Mouse (Mus musculus): ENCODE measurements at regions not wholly inside any gene's neighbourhood (a gene's known extent, or its start where the extent isn't known, plus 50 kb on each side); places are given as distances from the start of the nearest gene placed in this dataset.
"Not testable (repeated sequence)": the region's sequence is repeated elsewhere in the genome, so short reads cannot be mapped to it uniquely, and the experiment has no call there.

DNA sequence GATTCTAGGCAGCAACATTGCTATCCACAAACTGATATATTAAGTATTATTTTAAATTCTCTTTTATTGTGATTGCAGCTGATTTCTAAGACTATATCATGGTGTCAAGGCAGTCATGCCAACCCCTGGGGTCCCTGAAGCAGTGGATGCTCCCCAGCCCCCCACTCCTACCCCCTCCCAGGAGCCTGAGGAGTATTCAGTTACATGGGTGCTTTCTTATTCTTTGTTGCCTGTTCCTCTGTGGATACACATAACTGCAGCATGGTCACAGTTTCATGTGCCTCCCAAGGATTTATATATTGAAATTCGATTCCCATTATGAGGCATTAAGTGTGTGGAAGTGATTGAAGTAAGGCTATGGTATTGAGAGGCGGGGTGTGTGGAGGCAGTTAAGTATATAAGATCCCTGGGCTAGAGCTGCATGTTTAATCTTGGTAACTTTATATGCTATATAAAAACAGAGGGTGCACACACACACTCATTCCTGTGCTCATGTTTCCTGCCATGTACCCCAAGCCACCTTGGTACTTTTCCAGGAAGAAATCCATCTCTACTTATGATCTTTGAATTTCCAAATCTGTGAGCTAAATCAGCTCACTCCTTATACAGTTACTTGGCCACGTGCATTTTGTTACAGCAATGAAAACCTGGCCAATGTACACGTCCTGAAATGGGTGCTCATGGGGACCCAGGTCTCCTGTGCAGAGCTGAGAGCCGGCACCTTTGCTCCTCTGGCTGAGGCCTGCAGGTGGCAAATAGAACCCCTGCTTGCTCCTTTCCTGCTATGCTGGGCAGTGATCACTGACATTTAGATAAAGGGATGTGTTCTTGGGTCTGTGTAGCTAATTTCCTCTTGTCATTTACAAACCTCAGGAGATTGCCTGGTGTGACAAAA, 259.0 kb downstream of the Nek10 start:
- Histone ChIP-seq H3K4me3 (no peak overlapping the region), H3K27ac (no peak overlapping the region)
- intact Hi-C loops (cut with DNase I): no loop called here
- TF ChIP-seq CTCF (IDR thresholded peaks at IDR 0.05): no peak
- DNase-seq: no peak

GRCm38 (mm10) chr14:15062861-15063418, 259.7 kb downstream of the Nek10 start:
- H3K4me3 ChIP-seq: no peak overlapping the region
- TF ChIP-seq CTCF (IDR thresholded peaks at IDR 0.05): no peak
- no peak overlapping the region for H3K27ac ChIP-seq
- no peak for DNase-seq
- intact Hi-C loops (cut with DNase I): no loop called here

DNA sequence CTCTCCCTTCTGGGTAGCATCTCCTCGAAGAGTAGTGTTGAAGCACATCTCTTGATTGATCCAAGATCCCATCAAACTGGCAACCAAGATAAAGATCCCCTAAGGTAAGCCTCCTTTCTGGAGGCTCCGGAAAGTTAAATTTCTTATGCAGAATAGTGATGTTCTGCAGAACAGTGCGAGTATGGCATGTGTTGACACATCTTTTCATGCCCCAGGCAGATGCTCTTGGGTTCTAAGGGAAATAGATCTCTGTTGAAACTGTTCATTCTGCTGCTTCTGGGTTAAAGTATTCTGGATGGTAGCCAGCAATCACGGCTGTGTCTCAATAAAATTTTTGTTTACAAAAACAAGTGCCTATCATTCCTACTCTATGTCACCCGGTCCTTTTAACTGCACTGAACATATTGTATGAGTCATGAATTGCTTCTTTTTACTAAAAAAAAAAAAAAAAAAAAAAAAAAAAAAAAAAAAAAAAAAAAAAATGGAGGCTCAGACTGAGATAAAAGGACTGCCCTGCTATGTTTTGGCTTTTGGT, 261.8 kb downstream of the Nek10 start:
- no peak overlapping the region for H3K27ac ChIP-seq
- intact Hi-C loops (cut with DNase I): no loop called here
- DNase-seq: no peak
- H3K4me3 ChIP-seq: no peak overlapping the region
- TF ChIP-seq CTCF (IDR thresholded peaks at IDR 0.05): no peak

- intact Hi-C loops (cut with DNase I): no loop called here
- no peak for TF ChIP-seq CTCF (IDR thresholded peaks at IDR 0.05)
- Histone ChIP-seq H3K4me3 (no peak overlapping the region), H3K27ac (no peak overlapping the region)
- DNase-seq: no peak
Observed at GRCm38 (mm10) chr14:15075877-15076276, 272.7 kb downstream of the Nek10 start.

DNA sequence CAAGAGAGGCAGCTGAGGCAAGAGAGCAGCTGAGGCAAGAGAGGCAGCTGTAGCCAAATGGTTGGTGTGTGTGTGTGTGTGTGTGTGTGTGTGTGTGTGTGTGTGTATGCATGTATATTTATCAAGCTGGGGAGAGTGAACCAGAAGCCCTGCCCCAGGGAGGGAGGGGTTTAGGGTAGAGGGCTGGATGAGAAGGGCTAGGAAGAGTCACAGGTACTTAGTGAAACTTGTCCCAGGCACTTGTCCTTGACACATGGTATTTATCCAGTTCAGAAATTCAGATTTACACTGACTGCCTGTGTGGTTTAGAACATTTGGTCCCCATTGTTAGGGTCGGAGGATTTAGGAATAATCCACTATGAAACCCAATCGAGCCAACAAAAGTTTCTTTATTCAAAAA, 279.7 kb downstream of the Nek10 start:
- Histone ChIP-seq H3K27ac (no peak overlapping the region), H3K4me3 (no peak overlapping the region)
- TF ChIP-seq CTCF (IDR thresholded peaks at IDR 0.05): no peak
- no peak for DNase-seq
- intact Hi-C loops (cut with DNase I): no loop called here

- TF ChIP-seq CTCF (IDR thresholded peaks at IDR 0.05): no peak
- Histone ChIP-seq H3K27ac (no peak overlapping the region), H3K4me3 (no peak overlapping the region)
- no peak for DNase-seq
- intact Hi-C loops (cut with DNase I): no loop called here
Observed at GRCm38 (mm10) chr14:15083812-15084211, 280.6 kb downstream of the Nek10 start.

DNA sequence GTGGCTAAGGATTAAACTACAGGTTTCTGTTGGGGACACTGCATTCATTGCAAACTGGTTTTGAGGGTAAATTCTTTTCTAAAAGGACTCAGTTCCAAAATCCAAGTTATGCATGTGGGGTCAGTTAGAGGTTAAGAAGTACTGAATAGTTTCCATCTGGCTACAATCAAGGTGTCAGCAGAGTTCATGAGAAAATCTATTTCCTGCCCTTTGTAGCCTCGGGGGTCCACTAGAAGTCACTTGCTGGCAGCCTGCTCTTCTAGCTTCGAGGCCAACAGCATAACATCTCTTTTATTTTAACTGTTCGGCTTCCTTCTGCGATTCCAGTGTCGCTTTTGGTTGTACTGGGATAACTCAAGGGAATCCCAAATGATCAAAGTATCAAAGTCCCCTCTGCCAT, 283.8 kb downstream of the Nek10 start:
- Histone ChIP-seq H3K27ac (no peak overlapping the region), H3K4me3 (no peak overlapping the region)
- TF ChIP-seq CTCF (IDR thresholded peaks at IDR 0.05): no peak
- DNase-seq: no peak
- intact Hi-C loops (cut with DNase I): no loop called here

DNA sequence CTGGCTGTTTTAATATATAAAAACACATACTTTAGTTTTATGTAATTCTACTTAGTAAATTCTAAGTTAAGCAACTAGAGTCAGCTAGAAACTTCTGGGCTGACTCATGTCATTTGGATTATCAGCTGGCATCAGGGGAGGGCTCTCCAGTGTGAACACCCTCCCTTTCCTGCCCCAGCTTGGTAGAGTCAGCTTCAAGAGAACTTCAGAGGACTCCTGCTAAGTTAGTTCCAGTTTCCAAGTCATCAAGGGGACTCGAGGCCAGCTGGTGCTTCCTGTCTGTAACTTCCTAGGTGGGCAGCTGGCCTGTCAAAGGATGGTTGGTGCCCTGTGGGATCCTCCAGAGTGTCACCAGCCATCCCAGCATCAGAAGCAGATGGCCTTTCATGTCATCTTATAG, 293.6 kb downstream of the Nek10 start:
- TF ChIP-seq CTCF (IDR thresholded peaks at IDR 0.05): no peak
- no peak for DNase-seq
- intact Hi-C loops (cut with DNase I): no loop called here
- Histone ChIP-seq H3K27ac (no peak overlapping the region), H3K4me3 (no peak overlapping the region)

GRCm38 (mm10) chr14:15099909-15100308, 296.7 kb downstream of the Nek10 start:
- TF ChIP-seq CTCF (IDR thresholded peaks at IDR 0.05): no peak
- intact Hi-C loops (cut with DNase I): no loop called here
- Histone ChIP-seq H3K4me3 (no peak overlapping the region), H3K27ac (no peak overlapping the region)
- no peak for DNase-seq

DNA sequence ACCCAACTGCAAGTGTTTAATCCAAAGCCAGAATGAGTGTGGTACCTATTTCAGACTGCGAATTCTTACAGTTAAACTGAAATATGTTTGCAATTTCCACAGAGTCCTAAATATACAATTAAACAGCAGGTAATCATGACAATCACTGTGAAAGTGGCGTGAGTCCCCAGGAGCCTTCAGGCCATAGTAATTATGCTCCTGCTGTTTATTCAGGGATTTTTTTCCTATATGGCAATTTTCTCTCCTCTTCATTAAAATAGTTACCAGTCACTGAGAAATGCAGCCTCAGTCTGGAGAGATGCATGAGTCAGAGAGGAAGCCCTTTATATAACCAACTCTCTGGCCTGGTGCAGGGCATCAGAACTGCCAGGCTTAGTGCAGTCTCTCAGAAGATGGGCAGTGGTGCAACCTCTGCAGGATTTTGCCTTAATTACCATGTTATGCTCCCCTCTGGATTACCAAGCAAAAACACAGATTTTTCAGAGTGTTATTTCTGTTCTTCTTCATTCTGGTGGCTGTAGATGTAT, 304.6 kb downstream of the Nek10 start:
- H3K4me3 ChIP-seq: no peak overlapping the region
- no peak for TF ChIP-seq CTCF (IDR thresholded peaks at IDR 0.05)
- H3K27ac ChIP-seq: no peak overlapping the region
- intact Hi-C loops (cut with DNase I): no loop called here
- DNase-seq: no peak

DNA sequence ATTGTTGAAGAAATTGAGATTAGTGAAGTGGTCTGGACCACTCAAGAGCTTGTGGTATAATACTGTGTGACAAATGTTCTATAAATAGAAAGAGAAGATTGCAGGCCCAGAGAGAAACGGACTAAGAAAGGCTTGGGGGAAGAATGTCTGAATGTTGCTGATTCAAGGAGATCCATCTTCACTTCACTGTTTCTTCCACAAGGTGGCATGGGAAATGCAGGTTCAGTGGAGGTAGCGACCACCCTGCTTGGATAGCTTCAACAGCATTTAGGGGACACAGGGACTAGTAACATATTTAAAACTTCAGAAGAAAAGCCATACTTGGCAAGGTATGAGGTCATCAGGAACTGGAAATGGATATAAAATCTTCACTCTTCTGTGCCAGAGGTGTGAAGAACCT, 316.5 kb downstream of the Nek10 start:
- Histone ChIP-seq H3K4me3 (no peak overlapping the region), H3K27ac (no peak overlapping the region)
- TF ChIP-seq CTCF (IDR thresholded peaks at IDR 0.05): peak; percentile 2; the same call in 1 of the 2 replicates
- intact Hi-C loops (cut with DNase I): no loop called here
- no peak for DNase-seq

DNA sequence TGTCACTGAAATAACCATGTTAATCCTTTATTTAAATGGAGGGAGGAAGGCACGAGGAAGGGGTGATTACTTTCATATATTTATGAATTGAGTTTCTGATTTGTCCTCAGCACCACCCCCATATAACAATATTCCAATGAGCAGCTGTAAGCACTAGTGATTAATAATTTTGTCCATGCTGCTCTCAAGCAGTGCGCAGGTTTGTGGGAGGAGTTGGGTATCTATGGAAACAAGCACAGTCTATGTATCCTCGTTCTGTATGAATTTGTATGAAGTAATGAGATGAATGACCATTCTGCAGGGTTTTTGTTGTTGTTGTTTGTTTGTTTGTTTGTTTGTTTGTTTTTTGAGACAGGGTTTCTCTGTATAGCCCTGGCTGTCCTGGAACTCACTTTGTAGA, 310.6 kb downstream of the Lrrc3b start:
- TF ChIP-seq CTCF (IDR thresholded peaks at IDR 0.05): no peak
- no peak overlapping the region for H3K4me3 ChIP-seq
- no peak overlapping the region for H3K27ac ChIP-seq
- intact Hi-C loops (cut with DNase I): no loop called here
- DNase-seq: no peak

DNA sequence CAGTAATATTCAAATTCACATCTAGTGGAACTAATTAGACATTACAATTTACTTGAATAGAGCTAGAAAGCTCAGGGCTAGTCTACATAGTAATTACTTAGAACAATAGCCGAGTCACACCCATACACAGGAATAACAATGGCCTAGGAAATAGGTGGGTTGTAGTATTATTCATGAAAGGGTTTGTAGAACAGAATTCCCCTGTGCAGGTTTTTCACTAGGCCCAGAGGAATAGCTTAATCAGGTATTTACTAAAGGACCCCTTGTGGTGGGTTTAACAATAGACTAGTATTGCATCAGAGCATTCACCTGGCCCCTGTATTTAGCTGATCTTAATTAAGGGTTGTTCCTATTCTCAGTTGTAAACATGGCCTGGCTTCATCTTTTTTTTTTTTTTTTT, 297.9 kb downstream of the Lrrc3b start:
- intact Hi-C loops (cut with DNase I); H3K4me3 ChIP-seq; DNase-seq; H3K27ac ChIP-seq: not testable (repeated sequence)
